Mouse (Mus musculus) lung, embryonic 14.5 days (tissue): ENCODE results near the gene Ccdc82. TPM values are rescaled to one million over a fixed set of nuclear protein-coding genes. Genes with fewer than 3 reads are reported as not detected.
A peak's percentile ranks its signal among the peaks of the same experiment; 100 is the strongest.

Experiments
- ATAC-seq: fragments of 200-750 bp; cut with Nextera tagmentation; 2 replicates; pipeline ENCODE4 v1.8.0; 2017; ENCODE audit warnings: mild to moderate bottlenecking, moderate TSS enrichment, moderate library complexity; ENCODE audit not compliant: insufficient read depth
- DNase-seq: peaks from one replicate; pipeline ENCODE4 v3.0.0-alpha.2; 2015
- H3K27ac ChIP-seq: fragments of 300-500 bp; sonication (generic); 2 replicates; pipeline ENCODE4 v1.5.1; 2014; ENCODE audit warnings: low read depth, mild to moderate bottlenecking, moderate library complexity
- H3K27me3 ChIP-seq: fragments of 300-500 bp; sonication (generic); 2 replicates; pipeline ENCODE4 v1.6.1; 2014; ENCODE audit warnings: low read length, control low read depth; ENCODE audit not compliant: insufficient read depth
- H3K36me3 ChIP-seq: fragments of 300-500 bp; sonication (generic); 2 replicates; pipeline ENCODE4 v1.6.1; 2014; ENCODE audit warnings: control low read depth; ENCODE audit not compliant: insufficient read depth
- H3K4me1 ChIP-seq: fragments of 300-500 bp; sonication (generic); 2 replicates; pipeline ENCODE4 v1.6.1; 2014; ENCODE audit warnings: antibody characterized with exemption, control low read depth; ENCODE audit not compliant: insufficient read depth
- H3K4me2 ChIP-seq: fragments of 300-500 bp; sonication (generic); 2 replicates; pipeline ENCODE4 v1.6.1; 2014; ENCODE audit warnings: mild to moderate bottlenecking
- H3K4me3 ChIP-seq: fragments of 300-500 bp; sonication (generic); 2 replicates; pipeline ENCODE4 v1.5.1; 2014; ENCODE audit warnings: low read depth, low read length
- H3K9ac ChIP-seq: fragments of 300-500 bp; sonication (generic); 2 replicates; pipeline ENCODE4 v1.6.1; 2014
- H3K9me3 ChIP-seq: fragments of 300-500 bp; sonication (generic); 2 replicates; pipeline ENCODE4 v1.6.1; 2016; ENCODE audit warnings: low read depth, low read length, control low read depth
- CTCF ChIP-seq: IDR thresholded peaks from 2 replicates; pipeline ENCODE4 v1.5.1; 2016; ENCODE audit warnings: antibody characterized with exemption, low read depth
- WGBS: fragments of 180-500 bp; shearing (Covaris S2); extraction: QIAGEN DNeasy Blood & Tissue Kit; methylation state at CpG from one replicate; pipeline ENCODE4 v1.1.7; 2014; 5-methylcytosine and 5-hydroxymethylcytosine counted together
- polyA plus RNA-seq: library from polyadenylated mRNA; unstranded; fragments of >200 nt; fragmentation: Nextera tagmentation; extraction: Ambion mirVana; gene quantifications from 2 replicates; pipeline ENCODE4 v1.2.1, GENCODE M21; 2014

Gene Ccdc82
- polyA plus RNA-seq, 1 experiment from 2014 or later: 14.7 TPM

DNA sequence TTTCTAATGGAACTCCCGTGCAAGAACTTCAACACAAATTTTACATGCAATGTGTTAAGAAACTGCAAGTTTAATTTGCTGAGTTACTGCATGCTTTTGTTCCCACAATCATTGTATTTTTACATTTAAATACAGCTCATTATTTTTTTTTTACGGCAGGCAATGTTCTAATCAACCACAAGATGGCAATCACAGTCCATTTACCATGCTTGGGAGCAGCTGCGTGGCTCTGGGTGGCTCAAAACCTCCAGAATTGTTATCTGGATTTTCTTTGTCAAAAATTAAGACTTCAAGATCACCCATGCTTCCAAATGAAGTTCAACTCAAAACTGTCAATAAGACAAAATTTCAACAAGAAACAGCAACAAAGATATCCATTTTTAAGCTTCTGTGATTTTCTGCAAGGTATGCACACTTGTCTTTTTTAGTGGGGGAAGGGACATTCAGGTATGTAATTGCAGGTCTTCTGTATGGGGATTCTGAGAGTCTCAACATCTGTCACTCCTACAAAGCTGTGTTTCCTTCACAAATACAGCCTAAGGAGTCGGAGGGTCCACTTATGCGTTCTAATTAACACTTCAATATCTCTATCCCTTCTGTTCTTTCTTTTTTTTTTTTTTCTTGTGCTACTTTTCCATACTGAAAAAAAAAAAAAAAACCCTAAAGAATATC lies 15.1 kb upstream of the Ccdc82 start:
- H3K9me3 ChIP-seq: no peaks in the 10 kb centered on the region; the same call in 1 of the 2 replicates
- DNase-seq (peak; percentile 88), ATAC-seq (no peak)
- H3K27me3 ChIP-seq: no peaks in the 10 kb centered on the region
- H3K4me1 ChIP-seq: no peaks in the 10 kb centered on the region
- no peak overlapping the region for H3K27ac ChIP-seq
- H3K36me3 ChIP-seq: no peaks in the 10 kb centered on the region
- H3K4me2 ChIP-seq: no peak overlapping the region
- WGBS: 17% methylated on average over 5 of the region's 5 CpGs
- peak; percentile 79 for TF ChIP-seq CTCF
- no peak overlapping the region for H3K4me3 ChIP-seq
- no peak overlapping the region for H3K9ac ChIP-seq

DNA sequence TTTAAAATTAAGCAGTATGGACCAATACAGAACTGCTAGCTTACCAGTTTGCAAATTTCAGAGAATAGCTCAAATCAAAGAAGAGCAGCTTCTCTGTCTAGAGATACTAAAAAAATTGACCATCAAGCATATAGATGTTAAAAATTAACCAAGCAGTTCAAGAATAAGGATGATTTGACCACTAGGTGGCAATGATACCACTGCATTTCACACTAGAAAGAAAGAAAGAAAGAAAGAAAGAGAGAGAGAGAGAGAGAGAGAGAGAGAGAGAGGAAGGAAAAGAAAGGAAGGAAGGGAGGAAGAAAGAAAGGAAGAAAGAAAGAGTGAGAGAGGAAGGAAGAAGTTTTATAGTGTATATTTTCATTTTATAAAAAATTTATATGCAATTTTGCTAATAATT lies 4.4 kb upstream of the Ccdc82 start:
- Histone ChIP-seq H3K36me3 (no peaks in the 10 kb centered on the region), H3K27ac (no peak overlapping the region), H3K27me3 (no peaks in the 10 kb centered on the region), H3K4me2 (no peak overlapping the region), H3K9me3 (no peaks in the 10 kb centered on the region), H3K4me3 (no peak overlapping the region), H3K9ac (no peak overlapping the region), H3K4me1 (peaks cover 9% of the 10 kb centered on the region; the same call in 1 of the 2 replicates)
- DNase-seq: peak; percentile 78
- no peak for ATAC-seq
- peak; percentile 63 for TF ChIP-seq CTCF

DNA sequence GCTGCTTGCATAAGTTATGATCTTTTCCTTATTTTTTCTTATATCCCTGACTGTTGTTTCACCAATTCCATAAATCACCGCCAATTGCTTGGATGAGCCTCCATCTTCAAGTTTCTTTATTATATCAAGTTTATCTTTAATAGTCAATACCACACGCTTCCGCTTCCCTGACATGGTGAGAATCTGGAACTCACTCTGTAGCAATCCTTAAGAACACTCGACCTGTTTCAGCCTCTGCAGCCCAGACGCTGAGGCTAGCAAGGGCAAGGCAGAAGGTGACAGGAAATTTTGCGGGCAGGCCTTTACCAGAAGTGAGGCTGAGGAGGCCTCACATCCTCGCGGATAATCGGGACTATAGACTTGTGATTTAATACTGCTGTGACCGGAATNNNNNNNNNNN lies 1.3 kb upstream of the Ccdc82 start, which contains the start of gene Jrkl:
Gene Jrkl (minus strand): TSS at position 349 of the 400 bp plus-strand sequence.
- Histone ChIP-seq H3K36me3 (no peaks in the 10 kb centered on the region), H3K9me3 (no peaks in the 10 kb centered on the region), H3K9ac (peak within 1 kb of the TSS; percentile 51), H3K27ac (peak within 1 kb of the TSS; percentile 47; the same call in 1 of the 2 replicates), H3K4me3 (peak within 1 kb of the TSS; percentile 42), H3K4me1 (peaks cover 13% of the 10 kb centered on the region; the same call in 1 of the 2 replicates), H3K4me2 (peak within 1 kb of the TSS; percentile 57), H3K27me3 (no peaks in the 10 kb centered on the region)
- DNase-seq (peak; percentile 49), ATAC-seq (no peak)
- WGBS: 6% methylated on average over 10 of the region's 10 CpGs
- no peak for TF ChIP-seq CTCF

DNA sequence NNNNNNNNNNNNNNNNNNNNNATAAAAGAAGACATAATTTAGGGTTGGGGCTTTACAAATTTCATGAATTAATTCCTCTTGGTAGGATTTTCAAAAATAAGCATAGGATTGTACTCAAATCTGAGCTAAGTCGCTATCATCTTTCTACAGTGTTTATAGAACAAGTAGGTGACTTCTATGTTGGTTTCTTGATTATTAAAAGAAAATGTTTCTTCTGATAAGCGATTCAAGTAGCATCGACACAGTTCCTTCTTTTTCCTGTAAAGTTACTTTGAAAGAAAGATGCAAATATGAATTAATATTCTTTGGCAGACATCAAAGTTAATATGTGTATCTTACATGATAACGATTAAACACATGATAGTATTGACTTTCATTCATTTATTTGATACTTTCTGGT lies 1.3 kb downstream of the Ccdc82 start:
- no peak for TF ChIP-seq CTCF
- DNase-seq (no peak), ATAC-seq (no peak)
- Histone ChIP-seq H3K9ac (no peak overlapping the region), H3K27me3 (no peaks in the 10 kb centered on the region), H3K4me3 (peak overlapping the region; percentile 60; the same call in 1 of the 2 replicates), H3K4me2 (peak overlapping the region; percentile 87), H3K36me3 (0 out of 2 replicates have a peak, but pooled peaks cover 3% of the 10 kb centered on the region), H3K9me3 (no peaks in the 10 kb centered on the region), H3K4me1 (peaks cover 13% of the 10 kb centered on the region; the same call in 1 of the 2 replicates), H3K27ac (no peak overlapping the region)
- 90% methylated on average over 4 of the region's 4 CpGs for WGBS

DNA sequence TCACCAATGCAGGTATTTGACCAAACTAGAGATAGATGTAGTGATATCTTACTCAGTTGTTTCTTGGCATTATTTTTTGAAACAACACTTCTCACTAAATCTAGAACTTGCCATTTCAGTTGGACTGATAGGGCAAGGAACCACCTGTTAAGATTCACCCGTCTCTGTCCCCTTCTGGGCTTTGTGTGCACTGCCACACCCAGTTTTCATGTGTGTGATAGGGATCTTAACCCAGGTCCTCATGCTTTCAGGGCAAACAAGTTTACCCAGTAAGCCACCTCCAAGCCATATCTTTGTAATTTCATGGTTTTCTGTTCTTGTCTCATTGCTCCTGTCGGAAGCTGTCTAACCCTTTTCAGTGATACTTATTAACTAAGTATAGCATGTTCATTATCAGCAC lies 4.5 kb downstream of the Ccdc82 start:
- H3K4me2 ChIP-seq: no peak overlapping the region
- ATAC-seq: no peak
- H3K4me1 ChIP-seq: 0 out of 2 replicates have a peak, but pooled peaks cover 4% of the 10 kb centered on the region
- DNase-seq: no peak
- no peaks in the 10 kb centered on the region for H3K27me3 ChIP-seq
- 75% methylated on average over 2 of the region's 2 CpGs for WGBS
- H3K9ac ChIP-seq: no peak overlapping the region
- no peak overlapping the region for H3K27ac ChIP-seq
- TF ChIP-seq CTCF: no peak
- H3K36me3 ChIP-seq: 0 out of 2 replicates have a peak, but pooled peaks cover 3% of the 10 kb centered on the region
- no peak overlapping the region for H3K4me3 ChIP-seq
- H3K9me3 ChIP-seq: no peaks in the 10 kb centered on the region

DNA sequence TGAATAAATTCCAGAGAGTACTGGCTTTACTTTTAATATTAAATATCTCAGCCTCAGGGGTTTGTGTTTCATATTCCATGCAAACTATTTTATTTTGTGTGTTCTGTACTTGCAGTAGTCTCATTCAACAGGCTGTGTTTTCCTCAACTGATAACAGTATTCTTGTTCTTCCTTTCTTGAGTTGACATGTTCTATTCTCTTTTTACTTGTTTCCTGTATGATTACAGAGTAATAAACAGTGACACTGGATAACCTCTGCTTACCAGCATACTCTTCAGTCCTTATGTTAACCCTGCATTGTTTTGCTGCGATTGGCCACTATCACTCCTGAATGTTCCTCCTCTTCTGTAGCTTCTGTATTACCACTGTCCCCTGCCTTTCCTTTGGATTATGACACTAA lies 10.0 kb downstream of the Ccdc82 start:
- no peaks in the 10 kb centered on the region for H3K4me1 ChIP-seq

DNA sequence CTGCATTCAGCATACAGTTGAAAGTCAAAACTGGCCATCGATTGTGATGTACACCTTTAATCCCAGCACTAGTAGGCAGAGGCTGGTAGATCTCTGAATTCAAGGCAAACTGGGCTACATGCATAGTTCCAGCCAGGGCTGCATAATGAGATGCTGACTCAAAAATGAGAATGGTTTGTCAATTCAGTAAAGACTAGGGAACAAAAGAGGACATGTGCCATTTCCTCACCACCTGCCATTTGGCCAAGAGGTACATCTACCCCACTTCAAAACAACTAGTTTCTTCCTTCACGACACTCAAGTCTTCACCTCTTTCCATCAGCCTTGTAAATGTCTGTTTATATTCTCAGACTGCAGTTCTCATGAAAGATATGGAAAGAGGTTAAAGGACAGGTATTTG lies 11.4 kb downstream of the Ccdc82 start:
- Histone ChIP-seq H3K36me3 (no peaks in the 10 kb centered on the region), H3K4me3 (no peak overlapping the region), H3K27me3 (no peaks in the 10 kb centered on the region), H3K4me1 (no peaks in the 10 kb centered on the region), H3K9ac (no peak overlapping the region), H3K27ac (no peak overlapping the region), H3K9me3 (no peaks in the 10 kb centered on the region), H3K4me2 (no peak overlapping the region)
- ATAC-seq (no peak), DNase-seq (no peak)
- no peak for TF ChIP-seq CTCF
- 83% methylated on average over 2 of the region's 2 CpGs for WGBS

More for the DNA sequence above, 10.0 kb downstream of the Ccdc82 start:
- Histone ChIP-seq H3K4me2 (no peak overlapping the region), H3K9ac (no peak overlapping the region), H3K27me3 (no peaks in the 10 kb centered on the region), H3K4me3 (no peak overlapping the region), H3K9me3 (no peaks in the 10 kb centered on the region), H3K36me3 (0 out of 2 replicates have a peak, but pooled peaks cover 3% of the 10 kb centered on the region), H3K27ac (no peak overlapping the region)
- ATAC-seq (no peak), DNase-seq (no peak)
- WGBS: 100% methylated on average over 1 of the region's 1 CpGs
- TF ChIP-seq CTCF: no peak
